Mouse (Mus musculus) spleen, adult 2 months (tissue): ENCODE measurements around the gene Tgfbr3. TPM values are rescaled to one million over a fixed set of nuclear protein-coding genes. Genes with fewer than 3 reads are reported as not detected.

Source experiments
- DNase-seq, 2 experiments: peaks; one replicate each; pipeline versions ENCODE4 v3.0.0 to v3.0.0-alpha.2; 2012 to 2021; ENCODE audit warnings: low spot score in 2 of 2, low read depth in 1 of 2
- H3K27ac ChIP-seq: fragments of 200-500 bp; 2 replicates; pipeline ENCODE4 v1.5.1; 2012; ENCODE audit warnings: low read length, inconsistent platforms; ENCODE audit not compliant: insufficient read depth
- H3K27me3 ChIP-seq: fragments of 200-500 bp; 2 replicates; pipeline ENCODE4 v1.6.1; 2012; ENCODE audit warnings: mild to moderate bottlenecking, moderate library complexity, low read length, inconsistent platforms; ENCODE audit not compliant: control insufficient read depth, insufficient read depth
- H3K36me3 ChIP-seq: fragments of 200-500 bp; 2 replicates; pipeline ENCODE4 v1.6.1; 2012; ENCODE audit warnings: mild to moderate bottlenecking, low read length, inconsistent platforms; ENCODE audit not compliant: control insufficient read depth, insufficient read depth
- H3K4me1 ChIP-seq: fragments of 200-500 bp; 2 replicates; pipeline ENCODE4 v1.6.1; 2011; ENCODE audit warnings: inconsistent platforms; ENCODE audit not compliant: control insufficient read depth, insufficient read depth, insufficient read length
- H3K4me3 ChIP-seq: fragments of 200-500 bp; 2 replicates; pipeline ENCODE4 v1.5.1; 2011; ENCODE audit warnings: mild to moderate bottlenecking, inconsistent platforms; ENCODE audit not compliant: insufficient read depth, insufficient read length; ENCODE audit errors: extremely low read depth
- CTCF ChIP-seq: fragments of 200-500 bp; IDR thresholded peaks from 2 replicates; pipeline ENCODE4 v1.5.1; 2011; ENCODE audit warnings: mild to moderate bottlenecking, inconsistent platforms; ENCODE audit not compliant: insufficient read depth, insufficient read length, insufficient replicate concordance; ENCODE audit errors: extremely low read depth
- POLR2A ChIP-seq: fragments of 200-500 bp; IDR thresholded peaks from 2 replicates; pipeline ENCODE4 v1.6.1; 2011; ENCODE audit warnings: low read depth, low read length, inconsistent platforms
- WGBS: fragments of 180-500 bp; shearing (Covaris S2); methylation state at CpG from one replicate; pipeline ENCODE4 v1.1.7; 2018; 5-methylcytosine and 5-hydroxymethylcytosine counted together
- polyA plus RNA-seq: library from polyadenylated mRNA; depleted of rRNA; stranded (reverse); fragments of >200 nt; gene quantifications from 2 replicates; pipeline ENCODE4 v1.2.3, GENCODE M21; 2012

The Tgfbr3 gene
- polyA plus RNA-seq, 1 experiment, result 20.5 TPM

- 77% methylated on average over 4 of the region's 4 CpGs for WGBS
- no peak overlapping the region for H3K27ac ChIP-seq
- no peak overlapping the region for H3K4me3 ChIP-seq
- peaks cover 2% of the 10 kb centered on the region; the same call in 1 of the 2 replicates for H3K4me1 ChIP-seq
- no peak for TF ChIP-seq POLR2A
- TF ChIP-seq CTCF, result no peak
- DNase-seq, result no peak
- H3K36me3 ChIP-seq, result no peaks in the 10 kb centered on the region
- H3K27me3 ChIP-seq, result no peaks in the 10 kb centered on the region
Observed at GRCm38 (mm10) chr5:107074350-107074749, 215.1 kb downstream of the Tgfbr3 start.

DNA sequence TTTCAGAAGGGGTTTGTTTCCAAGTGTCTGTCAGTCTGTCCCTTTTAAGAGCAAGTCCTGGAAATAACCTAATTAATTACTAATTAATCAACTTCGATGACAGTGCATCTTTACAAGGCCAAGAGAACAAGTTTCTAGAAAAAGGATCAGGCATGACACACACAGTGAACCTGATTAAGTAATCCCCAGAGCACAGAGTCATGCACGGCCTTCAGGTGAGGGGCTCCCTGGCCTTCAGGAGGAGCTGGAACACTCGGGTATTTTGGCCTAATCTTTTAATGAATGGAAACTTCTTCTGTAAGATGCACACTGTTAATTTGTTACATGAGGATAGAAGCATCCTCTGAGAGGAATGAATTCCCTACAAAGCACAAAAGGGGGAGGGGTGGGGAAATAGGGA is 215.9 kb downstream of the Tgfbr3 start:
- Histone ChIP-seq H3K4me1 (no peaks in the 10 kb centered on the region), H3K4me3 (no peak overlapping the region), H3K27ac (no peak overlapping the region), H3K36me3 (no peaks in the 10 kb centered on the region), H3K27me3 (no peaks in the 10 kb centered on the region)
- 76% methylated on average over 3 of the region's 3 CpGs for WGBS
- DNase-seq, result no peak
- TF ChIP-seq POLR2A (no peak), CTCF (no peak)

DNA sequence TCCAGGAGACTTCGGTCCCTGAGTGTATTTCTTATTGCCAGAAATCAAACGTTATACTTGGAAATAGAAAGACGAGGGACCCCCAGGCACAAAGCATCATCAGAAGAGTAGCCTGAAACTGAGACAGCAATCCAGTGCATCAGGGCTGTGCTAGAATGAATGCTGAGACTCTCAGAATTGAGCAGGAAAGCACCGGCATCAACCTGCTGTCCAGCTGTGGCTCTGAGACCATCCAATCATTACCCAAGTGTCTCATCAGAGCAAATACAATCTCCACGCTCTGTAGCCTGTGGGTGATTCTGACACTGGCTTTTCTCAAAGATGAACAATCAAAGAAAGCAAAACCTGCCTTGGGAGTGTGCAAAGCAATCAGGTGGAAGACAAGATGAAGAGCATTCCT is 221.3 kb downstream of the Tgfbr3 start:
- DNase-seq, result no peak
- Histone ChIP-seq H3K4me1 (no peaks in the 10 kb centered on the region), H3K27me3 (no peaks in the 10 kb centered on the region), H3K4me3 (no peak overlapping the region), H3K36me3 (no peaks in the 10 kb centered on the region), H3K27ac (no peak overlapping the region)
- TF ChIP-seq POLR2A (no peak), CTCF (no peak)
- WGBS, result 94% methylated on average over 5 of the region's 5 CpGs

DNA sequence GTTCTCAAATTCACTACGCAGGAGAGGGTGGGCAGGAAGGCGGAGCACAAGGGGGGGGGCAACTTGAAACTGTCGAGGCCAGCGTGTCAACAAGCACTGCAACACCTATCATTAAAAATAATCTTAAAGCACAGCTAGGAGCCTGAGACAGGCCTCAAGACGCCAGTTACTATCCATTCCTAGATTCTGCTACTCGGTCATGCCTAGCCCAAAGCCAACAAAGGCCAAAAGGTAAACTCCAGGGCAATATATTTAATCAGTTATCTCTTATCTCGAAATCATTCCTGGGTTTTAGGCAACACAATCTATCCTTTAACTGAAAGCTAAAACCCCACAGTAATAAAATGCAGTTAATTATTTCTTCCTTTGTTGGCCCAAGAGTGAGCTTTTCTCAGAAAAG is 221.9 kb downstream of the Tgfbr3 start:
- no peak overlapping the region for H3K4me3 ChIP-seq
- DNase-seq, result no peak
- no peaks in the 10 kb centered on the region for H3K4me1 ChIP-seq
- H3K36me3 ChIP-seq, result no peaks in the 10 kb centered on the region
- 91% methylated on average over 7 of the region's 7 CpGs for WGBS
- no peak for TF ChIP-seq POLR2A
- TF ChIP-seq CTCF, result no peak
- H3K27ac ChIP-seq, result no peak overlapping the region
- H3K27me3 ChIP-seq, result no peaks in the 10 kb centered on the region

GRCm38 (mm10) chr5:107064922-107065321 is 224.5 kb downstream of the Tgfbr3 start:
- no peak for DNase-seq
- Histone ChIP-seq H3K4me1 (no peaks in the 10 kb centered on the region), H3K4me3 (no peak overlapping the region), H3K36me3 (no peaks in the 10 kb centered on the region), H3K27ac (no peak overlapping the region), H3K27me3 (no peaks in the 10 kb centered on the region)
- 88% methylated on average over 5 of the region's 5 CpGs for WGBS
- TF ChIP-seq POLR2A, result no peak
- TF ChIP-seq CTCF, result no peak

DNA sequence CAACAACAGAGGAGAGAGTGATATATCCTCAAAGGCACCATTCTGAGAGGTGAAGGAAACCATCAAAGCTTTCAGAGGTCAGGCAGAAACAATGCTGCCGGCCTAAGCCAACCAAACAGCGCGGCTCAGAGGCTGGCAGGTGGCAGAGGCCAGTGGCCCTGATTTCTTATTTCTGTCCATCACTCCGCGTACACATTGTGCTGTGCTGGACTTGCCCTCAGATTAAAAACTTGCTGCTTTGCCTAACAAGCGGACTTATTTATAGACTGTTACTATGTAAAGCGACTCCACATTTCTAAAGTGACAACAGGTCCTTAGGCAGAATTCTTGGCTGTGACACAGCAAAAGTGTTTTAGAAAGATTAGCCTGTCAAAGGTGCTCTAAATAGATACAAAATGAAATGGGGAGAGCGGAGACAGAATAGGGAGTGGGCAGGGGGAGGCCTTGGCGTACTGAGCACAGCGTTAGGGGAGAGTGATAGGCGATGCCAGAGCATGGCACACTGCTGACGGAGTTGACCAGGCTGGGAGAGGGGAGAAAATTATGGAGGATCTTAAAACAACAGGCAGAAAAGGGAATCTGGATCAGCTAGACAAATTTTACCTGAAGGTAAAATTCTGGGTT is 227.1 kb downstream of the Tgfbr3 start:
- 86% methylated on average over 12 of the region's 12 CpGs for WGBS
- TF ChIP-seq POLR2A (no peak), CTCF (no peak)
- Histone ChIP-seq H3K36me3 (no peaks in the 10 kb centered on the region), H3K4me1 (no peaks in the 10 kb centered on the region), H3K27ac (no peak overlapping the region), H3K4me3 (no peak overlapping the region), H3K27me3 (no peaks in the 10 kb centered on the region)
- DNase-seq, result no peak

GRCm38 (mm10) chr5:107059514-107059913 is 229.9 kb downstream of the Tgfbr3 start:
- H3K27me3 ChIP-seq, result no peaks in the 10 kb centered on the region
- H3K4me1 ChIP-seq, result no peaks in the 10 kb centered on the region
- DNase-seq, result no peak
- H3K27ac ChIP-seq, result no peak overlapping the region
- no peak overlapping the region for H3K4me3 ChIP-seq
- WGBS, result 71% methylated on average over 5 of the region's 5 CpGs
- no peak for TF ChIP-seq POLR2A
- no peak for TF ChIP-seq CTCF
- H3K36me3 ChIP-seq, result no peaks in the 10 kb centered on the region
